Mouse (Mus musculus): ENCODE results near the gene Gm10518. TPM values are rescaled to one million over a fixed set of nuclear protein-coding genes. Genes with fewer than 3 reads are reported as not detected.
"Not testable (repeated sequence)": the region's sequence is repeated elsewhere in the genome, so short reads cannot be mapped to it uniquely, and the experiment has no call there.

The Gm10518 gene
- polyA plus RNA-seq, 1 experiment from 2014 or later: 0.22 TPM

DNA sequence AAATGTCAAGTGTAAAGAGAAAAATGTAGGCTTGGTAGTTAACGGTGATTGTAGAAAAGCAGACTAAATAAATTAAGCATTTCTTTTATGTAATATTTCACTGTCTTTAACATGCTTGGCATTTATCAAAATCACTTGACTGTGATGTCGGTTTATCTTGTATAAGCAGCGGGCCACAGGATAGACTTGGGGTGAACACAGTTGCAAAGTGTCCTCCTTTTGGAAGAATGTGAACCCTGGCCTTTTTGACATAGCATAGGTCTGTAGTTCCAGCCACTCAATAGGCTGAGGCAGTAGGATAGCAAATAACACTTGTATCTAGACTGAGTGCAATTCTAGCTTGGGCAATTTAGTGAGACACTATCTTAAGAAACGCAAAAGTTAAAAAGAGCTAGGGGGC is 4.3 kb downstream of the Gm10518 start:
- H3K4me3 ChIP-seq (replicated peaks): no peak overlapping the region
- no peak overlapping the region for H3K27ac ChIP-seq
- H3K4me1 ChIP-seq (replicated peaks): peaks cover 5% of the 10 kb centered on the region
- H3K9me3 ChIP-seq: no peaks in the 10 kb centered on the region
- H3K9ac ChIP-seq (replicated peaks): no peak overlapping the region
- no peaks in the 10 kb centered on the region for H3K36me3 ChIP-seq
- H3K27me3 ChIP-seq: no peaks in the 10 kb centered on the region
- WGBS: 90% methylated on average over 4 of the region's 4 CpGs
- no peak overlapping the region for H3K4me2 ChIP-seq (replicated peaks)
- ATAC-seq: no peak

DNA sequence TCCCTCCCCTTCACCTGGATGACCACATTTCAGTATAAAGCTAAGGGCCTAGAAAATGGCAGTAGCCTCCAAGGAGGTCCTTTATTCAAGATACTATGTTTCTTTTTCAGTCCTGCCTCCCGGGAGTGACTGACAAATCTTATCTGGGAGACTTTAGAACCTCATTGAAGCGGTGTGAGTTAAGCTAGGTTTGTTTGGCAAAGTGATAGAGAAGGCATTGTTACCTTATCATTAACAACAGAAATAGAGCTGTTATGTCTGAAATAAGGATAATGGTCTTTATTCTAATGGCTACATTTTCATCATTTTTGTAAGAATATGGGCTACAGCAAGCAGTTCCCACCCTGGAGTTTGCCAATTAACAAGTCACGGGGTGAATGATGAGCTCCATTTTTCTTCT is 5.1 kb downstream of the Gm10518 start:
- ATAC-seq: no peak
- Histone ChIP-seq H3K9ac (replicated peaks) (no peak overlapping the region), H3K27me3 (no peaks in the 10 kb centered on the region), H3K4me2 (replicated peaks) (no peak overlapping the region), H3K9me3 (no peaks in the 10 kb centered on the region), H3K27ac (no peak overlapping the region), H3K36me3 (no peaks in the 10 kb centered on the region), H3K4me1 (replicated peaks) (0 out of 2 replicates have a peak, but pooled peaks cover 3% of the 10 kb centered on the region), H3K4me3 (replicated peaks) (no peak overlapping the region)
- WGBS: 84% methylated on average over 3 of the region's 3 CpGs

DNA sequence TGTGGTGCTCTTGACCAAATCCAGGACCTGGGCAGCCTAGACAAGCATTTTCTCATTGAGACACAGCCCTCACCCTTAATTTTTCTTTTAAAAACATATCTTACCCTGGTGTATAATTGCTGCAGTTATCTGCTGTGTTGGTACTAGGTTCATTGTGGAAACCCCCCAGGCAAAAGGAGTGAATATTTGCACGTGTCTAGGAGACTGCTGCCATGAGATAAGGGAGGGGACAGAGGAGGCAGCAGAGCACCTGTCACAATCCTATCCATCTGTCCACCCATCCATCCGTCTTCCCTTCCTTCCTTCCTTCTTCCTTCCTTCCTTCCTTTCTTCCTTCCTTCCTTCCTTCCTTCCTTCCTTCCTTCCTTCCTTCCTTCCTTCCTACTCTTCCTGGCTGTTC is 10.2 kb downstream of the Gm10518 start:
- no peak overlapping the region for H3K27ac ChIP-seq
- H3K9me3 ChIP-seq: 0 out of 2 replicates have a peak, but pooled peaks cover 2% of the 10 kb centered on the region
- ATAC-seq: no peak
- no peak overlapping the region for H3K4me3 ChIP-seq (replicated peaks)
- H3K27me3 ChIP-seq: no peaks in the 10 kb centered on the region
- WGBS: 57% methylated on average over 2 of the region's 2 CpGs
- no peaks in the 10 kb centered on the region for H3K4me1 ChIP-seq (replicated peaks)
- no peak overlapping the region for H3K4me2 ChIP-seq (replicated peaks)
- H3K9ac ChIP-seq (replicated peaks): no peak overlapping the region
- no peaks in the 10 kb centered on the region for H3K36me3 ChIP-seq

DNA sequence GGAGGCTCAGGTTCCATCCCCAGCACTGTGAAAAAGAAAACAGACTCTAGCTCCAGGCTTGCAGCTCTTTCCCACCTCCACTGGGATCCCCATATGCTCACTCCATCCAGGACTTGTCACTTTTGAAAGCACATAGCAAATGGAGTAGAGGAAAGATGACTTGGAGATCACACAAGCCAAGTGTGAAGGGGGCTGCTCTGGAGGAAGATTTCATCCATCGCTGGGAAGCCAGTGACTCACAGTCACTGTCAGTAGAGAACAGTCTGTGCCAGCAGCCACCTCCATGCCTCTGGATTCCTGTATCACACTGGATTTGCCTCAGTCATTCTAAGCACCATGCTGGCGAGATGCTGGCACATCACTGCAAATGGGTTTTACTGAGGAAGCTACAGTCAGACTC is 11.4 kb downstream of the Gm10518 start:
- no peak overlapping the region for H3K4me3 ChIP-seq (replicated peaks)
- H3K27ac ChIP-seq: no peak overlapping the region
- H3K36me3 ChIP-seq: no peaks in the 10 kb centered on the region
- ATAC-seq: no peak
- H3K27me3 ChIP-seq: no peaks in the 10 kb centered on the region
- 92% methylated on average over 2 of the region's 2 CpGs for WGBS
- H3K4me1 ChIP-seq (replicated peaks): no peaks in the 10 kb centered on the region
- no peak overlapping the region for H3K9ac ChIP-seq (replicated peaks)
- no peak overlapping the region for H3K4me2 ChIP-seq (replicated peaks)
- 0 out of 2 replicates have a peak, but pooled peaks cover 2% of the 10 kb centered on the region for H3K9me3 ChIP-seq

DNA sequence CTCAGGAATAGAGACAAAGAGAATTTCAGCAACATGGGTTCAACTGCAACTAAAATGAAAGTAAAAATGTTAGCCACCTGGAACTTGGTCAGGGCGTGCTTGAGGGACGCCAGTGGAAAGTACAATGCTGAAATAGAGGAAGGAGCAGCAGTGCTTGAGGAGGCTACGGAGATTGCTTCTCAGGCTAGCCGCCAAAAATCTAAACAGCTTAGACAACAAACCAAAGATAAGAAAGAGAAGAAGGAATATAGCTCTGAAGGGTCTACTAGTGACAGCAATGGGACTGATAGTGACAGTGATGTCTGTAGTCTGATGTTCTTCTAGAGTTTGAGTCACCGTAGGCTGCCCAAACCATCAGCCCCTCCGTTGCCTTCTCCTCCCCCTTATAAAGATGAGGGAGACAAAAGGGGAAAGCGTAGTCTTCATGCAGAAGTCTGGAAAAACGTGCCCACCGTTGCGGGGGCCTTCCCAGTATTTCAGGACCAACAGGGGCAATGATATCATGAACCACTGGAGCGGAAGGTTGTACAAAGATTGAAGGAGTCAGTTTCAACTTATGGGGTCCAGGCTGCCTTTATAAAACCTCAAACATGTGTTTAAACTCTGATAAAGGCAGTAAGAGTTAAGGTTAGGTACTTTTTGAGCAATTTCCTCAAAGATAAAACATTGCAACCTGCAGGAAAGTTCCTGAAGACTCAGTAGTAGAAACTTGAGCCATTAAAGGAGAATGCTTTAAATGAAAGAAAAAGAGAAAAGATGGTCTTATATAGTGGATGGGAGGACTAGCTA is 15.5 kb downstream of the Gm10518 start:
- 87% methylated on average over 11 of the region's 11 CpGs for WGBS
- not testable (repeated sequence) for H3K27me3 ChIP-seq

DNA sequence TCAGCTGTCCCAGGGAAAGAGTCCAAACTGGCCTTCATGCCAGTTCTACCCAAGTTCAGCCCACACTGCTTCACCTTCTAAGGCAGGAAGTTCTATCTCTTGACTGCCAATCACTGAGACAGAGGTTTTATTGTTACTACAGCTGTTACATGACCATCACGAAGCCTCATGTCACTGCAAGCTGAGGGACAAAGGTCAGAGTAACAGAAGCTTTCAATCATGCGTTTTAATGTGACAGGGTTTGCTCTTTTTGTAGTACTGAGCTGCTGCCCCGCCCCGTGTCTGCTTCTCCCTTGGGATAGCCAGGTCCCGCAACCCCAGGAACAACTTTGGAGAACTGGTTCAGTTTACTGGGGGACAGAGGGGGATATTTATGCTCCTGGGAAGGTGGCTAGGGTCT is 21.4 kb downstream of the Gm10518 start:
- 85% methylated on average over 5 of the region's 5 CpGs for WGBS
- ATAC-seq: no peak

More for the DNA sequence above, 15.5 kb downstream of the Gm10518 start:
- not testable (repeated sequence) for H3K4me3 ChIP-seq (replicated peaks); ATAC-seq; H3K4me1 ChIP-seq (replicated peaks); H3K9me3 ChIP-seq; H3K4me2 ChIP-seq (replicated peaks); H3K27ac ChIP-seq; H3K36me3 ChIP-seq; H3K9ac ChIP-seq (replicated peaks)

DNA sequence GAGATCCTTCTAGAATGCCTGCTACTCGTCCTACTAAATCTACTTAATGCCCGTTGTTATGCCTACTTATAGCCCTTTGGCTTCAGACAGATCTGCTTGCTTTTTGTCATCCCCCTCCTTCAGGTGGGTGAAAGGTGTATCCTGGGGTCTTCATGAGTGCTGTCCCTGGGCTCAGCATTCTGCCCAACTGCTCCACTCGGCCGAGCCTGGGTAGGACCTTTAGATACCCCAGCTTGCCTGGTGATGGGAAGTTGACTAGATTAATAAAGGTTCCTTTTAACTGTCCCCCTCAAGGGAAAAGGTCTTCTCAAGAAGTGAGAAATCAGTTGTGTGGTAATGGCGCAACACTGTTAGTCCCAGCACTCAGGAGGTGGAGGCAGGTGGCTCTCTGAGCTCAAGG is 24.9 kb downstream of the Gm10518 start:
- 92% methylated on average over 5 of the region's 5 CpGs for WGBS
- no peak for ATAC-seq
- Histone ChIP-seq H3K27me3 (no peaks in the 10 kb centered on the region), H3K9me3 (no peaks in the 10 kb centered on the region), H3K4me2 (replicated peaks) (no peak overlapping the region), H3K4me1 (replicated peaks) (no peaks in the 10 kb centered on the region), H3K4me3 (replicated peaks) (no peak overlapping the region), H3K36me3 (no peaks in the 10 kb centered on the region), H3K9ac (replicated peaks) (no peak overlapping the region), H3K27ac (no peak overlapping the region)

More for the DNA sequence above, 21.4 kb downstream of the Gm10518 start:
- H3K9me3 ChIP-seq: no peaks in the 10 kb centered on the region; the same call in 1 of the 2 replicates
- H3K4me1 ChIP-seq (replicated peaks): no peaks in the 10 kb centered on the region
- no peaks in the 10 kb centered on the region for H3K27me3 ChIP-seq
- no peaks in the 10 kb centered on the region for H3K36me3 ChIP-seq
- no peak overlapping the region for H3K4me2 ChIP-seq (replicated peaks)
- no peak overlapping the region for H3K27ac ChIP-seq
- H3K4me3 ChIP-seq (replicated peaks): no peak overlapping the region
- no peak overlapping the region for H3K9ac ChIP-seq (replicated peaks)

DNA sequence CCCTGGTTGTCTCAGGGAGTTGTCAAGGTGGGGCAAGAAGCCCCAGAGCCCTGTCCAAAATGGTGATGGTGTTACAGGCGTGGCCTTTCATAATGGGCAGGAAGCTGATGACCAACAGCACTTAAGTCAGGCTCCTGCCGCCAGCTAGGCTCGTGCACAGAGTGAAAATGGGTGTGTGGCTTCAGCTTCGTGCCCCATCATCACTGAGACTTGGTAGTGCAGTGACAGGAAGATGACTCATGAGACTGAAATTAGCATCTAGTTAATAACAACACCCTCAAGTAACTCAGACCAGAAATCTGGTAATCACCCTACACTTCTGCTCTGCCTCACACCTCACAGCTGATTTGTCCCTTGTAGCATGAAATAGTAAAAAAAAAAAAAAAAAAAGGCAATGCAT is 25.7 kb downstream of the Gm10518 start:
- 85% methylated on average over 4 of the region's 4 CpGs for WGBS

DNA sequence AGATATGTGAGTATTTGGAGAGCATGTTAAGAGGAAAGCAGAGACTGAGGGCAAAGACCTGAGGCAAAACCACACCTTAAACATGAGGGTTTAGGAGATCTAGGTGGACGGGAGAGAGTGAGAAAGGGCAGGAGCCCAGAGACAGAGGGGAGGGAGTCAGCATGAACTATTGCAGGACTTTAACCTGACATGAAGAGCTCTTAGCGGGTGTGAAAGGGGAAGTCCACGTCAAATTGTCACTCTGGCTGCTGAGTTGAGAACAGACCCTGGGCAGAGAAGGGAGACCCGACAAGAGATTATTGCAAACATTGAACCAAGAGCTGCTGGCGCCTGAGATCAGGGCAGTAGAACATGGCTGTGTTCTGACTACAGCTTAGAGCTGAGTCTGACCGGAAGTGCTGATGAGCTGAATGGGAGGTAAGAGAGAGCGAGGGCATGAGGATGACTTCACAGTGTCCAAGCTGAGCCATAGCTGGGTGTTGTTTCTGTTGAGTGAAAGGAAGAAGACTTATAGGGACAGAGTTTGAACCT is 29.6 kb downstream of the Gm10518 start:
- Histone ChIP-seq H3K4me1 (replicated peaks) (no peaks in the 10 kb centered on the region), H3K27me3 (no peaks in the 10 kb centered on the region), H3K9me3 (0 out of 2 replicates have a peak, but pooled peaks cover 6% of the 10 kb centered on the region), H3K27ac (no peak overlapping the region), H3K4me3 (replicated peaks) (no peak overlapping the region), H3K36me3 (no peaks in the 10 kb centered on the region), H3K9ac (replicated peaks) (no peak overlapping the region), H3K4me2 (replicated peaks) (no peak overlapping the region)
- ATAC-seq: no peak
- WGBS: 88% methylated on average over 7 of the region's 7 CpGs

More for the DNA sequence above, 25.7 kb downstream of the Gm10518 start:
- Histone ChIP-seq H3K4me1 (replicated peaks) (no peaks in the 10 kb centered on the region), H3K4me2 (replicated peaks) (no peak overlapping the region), H3K4me3 (replicated peaks) (no peak overlapping the region), H3K27me3 (no peaks in the 10 kb centered on the region), H3K36me3 (no peaks in the 10 kb centered on the region), H3K9me3 (no peaks in the 10 kb centered on the region), H3K9ac (replicated peaks) (no peak overlapping the region), H3K27ac (no peak overlapping the region)
- ATAC-seq: no peak

DNA sequence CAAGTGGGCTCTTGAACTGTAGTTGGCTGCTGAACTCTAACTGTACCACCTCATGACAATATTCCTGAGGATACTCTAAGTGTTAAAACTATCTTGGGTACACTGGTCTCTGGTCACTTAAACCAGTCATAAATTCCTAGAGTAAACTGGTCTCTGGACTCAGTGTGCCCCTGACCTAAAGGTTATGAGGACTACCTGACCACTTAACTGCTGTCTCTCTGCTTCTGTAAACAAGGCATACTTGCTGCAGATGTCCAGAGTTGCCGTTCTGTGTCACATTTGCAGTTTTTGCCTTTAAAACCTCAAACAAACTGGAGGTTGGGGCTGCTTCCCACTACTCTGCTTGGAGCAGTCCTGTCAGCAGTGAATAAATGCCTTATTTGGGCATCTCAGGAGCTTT is 30.4 kb downstream of the Gm10518 start:
- Histone ChIP-seq H3K4me3 (replicated peaks) (no peak overlapping the region), H3K4me1 (replicated peaks) (no peaks in the 10 kb centered on the region), H3K9ac (replicated peaks) (no peak overlapping the region), H3K4me2 (replicated peaks) (no peak overlapping the region), H3K27me3 (no peaks in the 10 kb centered on the region), H3K27ac (no peak overlapping the region), H3K9me3 (0 out of 2 replicates have a peak, but pooled peaks cover 6% of the 10 kb centered on the region), H3K36me3 (no peaks in the 10 kb centered on the region)
- ATAC-seq: no peak
- WGBS: 89% methylated on average over 1 of the region's 1 CpGs

DNA sequence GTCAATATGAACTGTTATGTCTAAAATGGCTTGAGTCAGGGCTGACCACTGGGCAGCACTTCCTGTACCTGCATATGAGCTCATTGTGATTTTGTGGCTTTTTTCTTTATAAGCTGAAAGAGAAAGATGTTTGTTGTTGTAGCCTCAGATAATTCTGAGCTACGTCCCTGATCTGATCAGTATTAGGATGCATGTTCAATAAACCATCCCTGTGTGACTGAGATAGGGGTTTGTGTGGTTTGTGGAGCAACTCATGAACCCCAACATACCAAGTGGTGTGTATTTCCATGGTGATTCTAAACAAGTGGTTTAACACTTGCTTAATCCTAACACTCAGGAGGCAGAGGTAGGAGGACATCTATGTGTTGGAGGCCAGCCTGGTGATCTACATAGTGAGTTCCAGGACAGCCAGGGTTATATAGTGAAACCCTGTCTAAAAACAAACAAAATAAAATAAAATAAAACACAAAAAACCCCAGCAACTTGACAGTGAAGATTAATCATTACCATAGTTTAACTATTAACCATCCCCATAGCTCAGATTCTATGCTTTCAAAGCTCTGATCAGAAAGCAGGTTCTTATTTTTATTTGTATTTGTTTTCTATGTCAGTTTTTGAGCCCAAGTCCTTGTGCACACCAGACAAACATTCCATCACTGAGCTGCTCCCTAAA is 32.7 kb downstream of the Gm10518 start:
- no peak for ATAC-seq
- Histone ChIP-seq H3K4me3 (replicated peaks) (no peak overlapping the region), H3K27me3 (no peaks in the 10 kb centered on the region), H3K4me1 (replicated peaks) (no peaks in the 10 kb centered on the region), H3K36me3 (no peaks in the 10 kb centered on the region), H3K9me3 (0 out of 2 replicates have a peak, but pooled peaks cover 6% of the 10 kb centered on the region), H3K9ac (replicated peaks) (no peak overlapping the region), H3K4me2 (replicated peaks) (no peak overlapping the region), H3K27ac (no peak overlapping the region)
- WGBS: 90% methylated on average over 1 of the region's 1 CpGs

All from midbrain, embryonic 13.5 days (tissue).